9 mouse cellular contexts compared by ENCODE assay signal in the genomic region with DNA sequence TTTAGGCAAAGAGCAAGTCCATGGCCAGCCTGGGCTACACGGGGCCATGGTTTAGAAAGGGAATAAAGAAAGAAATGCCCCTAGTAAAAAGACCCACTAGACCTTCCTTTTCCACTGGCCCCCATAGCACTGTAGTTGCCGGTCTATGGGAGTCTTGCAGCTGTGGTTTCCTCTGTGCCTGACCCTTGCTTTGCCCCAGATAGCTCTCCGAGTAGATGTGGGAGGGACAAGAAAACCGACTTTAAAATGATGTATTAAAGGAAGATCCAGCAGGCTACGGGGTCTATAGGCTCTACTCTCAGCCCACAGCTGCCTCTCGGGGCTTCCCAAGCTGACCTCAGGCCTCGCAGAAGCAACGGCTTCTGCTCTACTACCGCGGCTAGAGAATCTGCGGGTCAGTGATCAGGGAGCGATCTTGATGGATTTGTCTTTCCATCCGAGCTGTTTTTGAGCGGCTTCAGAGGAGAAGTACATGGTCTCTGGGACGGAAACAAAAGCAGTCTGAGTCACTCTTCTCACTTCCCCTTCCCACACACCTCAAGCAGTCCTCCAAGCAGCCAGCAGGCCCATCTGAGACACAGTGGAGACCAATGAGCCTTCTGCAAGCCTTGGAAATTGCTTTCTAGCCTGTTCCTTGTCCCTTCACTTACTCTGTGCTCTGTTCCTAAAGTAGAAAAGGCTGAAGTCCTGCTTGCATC.
DNase-seq lines count a peak whose midpoint lies in the region; ATAC-seq lines count a peak whose summit lies in the region.
"Had no signal": no experiment of that assay in that cellular context is flagged by ENCODE, and none has a peak within 500 bp of the region (broad histone marks: within the 10 kb centered on the region; RNA-seq: fewer than 3 reads in every experiment).

No protein-coding gene starts in this region.

- peaks cover 13% of the 10 kb centered on the region for H3K4me1 ChIP-seq in forebrain, embryonic 13.5 days
- H3K4me1 ChIP-seq: liver, embryonic 13.5 days had no signal

- peak; percentile 51 for DNase-seq in left cerebral cortex, adult 11 months (ENCODE audit: low spot score)
- no peak for DNase-seq in left cerebral cortex, postnatal 10 days (ENCODE audit: extremely low spot score in 1 of 2, low spot score in 2 of 2)
- DNase-seq in brain, adult 2 months (ENCODE audit: low read depth, low spot score), result peak; percentile 89
- DNase-seq in embryo, embryonic 10 days (ENCODE audit: low spot score), result no peak
- DNase-seq in embryo, embryonic 9.5 days (ENCODE audit: extremely low spot score), result no peak
- DNase-seq: liver, embryonic 13.5 days had no signal

- intact Hi-C loops in left cerebral cortex, postnatal 10 days (cut with DNase I), result no loop called here

- no peak overlapping the region for H3K27ac ChIP-seq in forebrain, embryonic 13.5 days
- H3K27ac ChIP-seq: liver, embryonic 13.5 days had no signal

- 92% methylated on average over 15 of the region's 15 CpGs for WGBS in forebrain, embryonic 13.5 days

- no peak overlapping the region for H3K9ac ChIP-seq in forebrain, embryonic 13.5 days
- H3K9ac ChIP-seq: liver, embryonic 13.5 days had no signal

- H3K4me3 ChIP-seq in forebrain, embryonic 13.5 days, result no peak overlapping the region
- H3K4me3 ChIP-seq: liver, embryonic 13.5 days had no signal

- H3K36me3 ChIP-seq in forebrain, embryonic 13.5 days (ENCODE audit: poor library complexity, severe bottlenecking), result no peaks in the 10 kb centered on the region
- H3K36me3 ChIP-seq: liver, embryonic 13.5 days had no signal

- H3K9me3 ChIP-seq in forebrain, embryonic 13.5 days (replicated peaks), result no peaks in the 10 kb centered on the region
- H3K9me3 ChIP-seq: liver, embryonic 13.5 days had no signal

- peak; percentile 85 for ATAC-seq in CD4-positive, CD25-positive, alpha-beta regulatory T cell, adult 4 months
- ATAC-seq in megakaryocyte progenitor cell, adult 5-6 weeks (replicated peaks; ENCODE audit: poor library complexity), result peak; percentile 96
- ATAC-seq in forebrain, embryonic 13.5 days, result no peak

- H3K4me2 ChIP-seq in forebrain, embryonic 13.5 days, result no peak overlapping the region
- H3K4me2 ChIP-seq: liver, embryonic 13.5 days had no signal

- no peaks in the 10 kb centered on the region for H3K27me3 ChIP-seq in forebrain, embryonic 13.5 days
- H3K27me3 ChIP-seq: liver, embryonic 13.5 days had no signal

Comparison
In these comparisons a context has a peak if more than half of its experiments do, and no peak if none do; other contexts are left out.
1. DNase-seq: peak in left cerebral cortex, adult 11 months (single experiment) and brain, adult 2 months (single experiment); none in left cerebral cortex, postnatal 10 days (0 of 2), embryo, embryonic 10 days (single experiment) and embryo, embryonic 9.5 days (single experiment).